Mouse (Mus musculus) mesoderm, embryonic 11.5 days (tissue): ENCODE data around the gene Prpf31.

Experiments
- DNase-seq: peaks from one replicate; pipeline ENCODE4 v3.0.0-alpha.2; 2012; ENCODE audit warnings: low read depth, low spot score

The Prpf31 gene

GRCm38 (mm10) chr7:3685400-3686187, 55.8 kb downstream of the Prpf31 start:
- DNase-seq: no peak

DNA sequence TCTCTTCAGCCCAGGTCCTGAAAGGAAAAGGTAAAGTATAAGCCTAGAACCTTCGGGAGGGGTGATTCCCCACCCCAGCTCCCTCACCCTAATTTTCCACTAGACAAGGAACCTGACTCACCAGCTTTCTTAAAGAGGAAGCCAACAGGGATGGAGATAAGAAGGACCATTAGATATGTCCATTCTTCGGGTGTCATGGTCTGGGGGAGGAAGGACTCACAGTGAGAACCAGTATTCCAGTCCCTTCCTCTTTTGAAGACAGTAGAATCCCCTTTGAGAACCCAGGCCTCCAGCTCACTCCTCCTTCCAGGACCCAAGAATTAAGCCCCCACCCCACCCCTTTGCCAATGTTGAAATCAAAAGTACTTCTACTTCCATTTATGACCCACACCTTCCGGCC, 62.1 kb downstream of the Prpf31 start:
- DNase-seq: no peak
